ENCODE assay signal across 20 mouse cellular contexts in the genomic region with DNA sequence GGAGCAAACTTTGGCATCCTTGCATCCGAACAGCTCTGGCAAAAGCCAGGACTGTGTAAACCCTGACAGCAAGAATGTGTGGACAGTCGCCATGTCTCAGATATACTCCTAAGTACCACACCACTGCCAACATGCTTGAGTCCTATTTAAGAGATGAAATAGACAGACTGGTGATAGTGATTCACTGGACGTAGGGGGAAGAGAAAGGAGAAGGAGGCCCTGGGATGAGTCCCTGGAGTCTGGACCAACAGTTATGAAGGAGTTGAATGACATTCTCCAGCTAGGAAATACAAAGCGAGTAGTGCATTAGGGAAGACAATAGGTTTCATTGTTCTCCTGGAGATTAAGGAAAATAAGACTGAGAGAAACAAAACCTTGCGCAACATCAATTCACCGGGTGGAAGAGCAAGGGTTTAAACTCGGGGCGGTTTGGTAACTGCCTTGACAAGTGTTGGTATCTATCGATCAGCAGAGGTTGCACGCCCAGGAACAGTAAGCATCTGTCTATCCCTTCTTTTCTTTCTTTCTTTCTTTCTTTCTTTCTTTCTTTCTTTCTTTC. TPM values are rescaled to one million over a fixed set of nuclear protein-coding genes. Genes with fewer than 3 reads are reported as not detected.
DNase-seq lines count a peak whose midpoint lies in the region.
"Had no signal": no experiment of that assay in that cellular context is flagged by ENCODE, and none has a peak within 500 bp of the region (broad histone marks: within the 10 kb centered on the region; RNA-seq: fewer than 3 reads in every experiment).

No protein-coding gene starts in this region.

- peak; percentile 27 for DNase-seq in retina, postnatal 1 day
- DNase-seq in retina, embryonic 14.5 days (ENCODE audit: low spot score) = no peak
- DNase-seq in NIH3T3 (ENCODE audit: low read depth) = peak; percentile 60
- DNase-seq in gonadal fat pad, adult 2 months (ENCODE audit: low read depth) = peak; percentile 98
- no peak for DNase-seq in left cerebral cortex, postnatal 25 days (ENCODE audit: low spot score in 2 of 2)
- DNase-seq in kidney, adult 11 months = no peak
- no peak for DNase-seq in spleen, adult 12 weeks (ENCODE audit: low spot score)
- DNase-seq: adrenal gland, adult 8-10 months; adrenal gland, postnatal 25 days; cerebellum, adult 11-12 months; cerebellum, adult 8-10 months; cerebellum, postnatal 10 days; cerebellum, postnatal 36 days; embryo, embryonic 11 days; forebrain, postnatal 0 days; gastrocnemius, adult 2 months; gastrocnemius, postnatal 14 days; heart, adult 18-20 months; heart, postnatal 10 days; heart, postnatal 36 days had no signal

- intact Hi-C loops in left cerebral cortex, postnatal 25 days (cut with DNase I) = no loop called here

RNA-seq across cellular contexts. Expression of a gene that starts 54.3 kb away (rescaled TPM):
- 13.3 and 14.0 TPM in 2 replicates for polyA plus RNA-seq in gonadal fat pad, adult 2 months (2012; rRNA removed)
- total RNA-seq in left cerebral cortex, postnatal 25 days (2021) = 10 to 100 TPM; 16.6 to 19.1 TPM

Comparison
In these comparisons a context has a peak if more than half of its experiments do, and no peak if none do; other contexts are left out.
1. DNase-seq: peak in retina, postnatal 1 day (single experiment), NIH3T3 (single experiment) and gonadal fat pad, adult 2 months (single experiment); none in retina, embryonic 14.5 days (single experiment), left cerebral cortex, postnatal 25 days (0 of 2), kidney, adult 11 months (single experiment) and spleen, adult 12 weeks (single experiment).